Mouse (Mus musculus) heart, embryonic 13.5 days (tissue): ENCODE results near the gene Grin3b. TPM values are rescaled to one million over a fixed set of nuclear protein-coding genes. Genes with fewer than 3 reads are reported as not detected.

Source experiments
- ATAC-seq: fragments of 200-750 bp; cut with Nextera tagmentation; 2 replicates; pipeline ENCODE4 v1.8.0; 2017; ENCODE audit warnings: moderate TSS enrichment; ENCODE audit not compliant: insufficient number of reproducible peaks, low FRiP score, low TSS enrichment; ENCODE audit errors: extremely low read depth
- H3K27ac ChIP-seq: fragments of 300-500 bp; sonication (generic); replicated peaks from 2 replicates; pipeline ENCODE4 v1.5.1; 2015; ENCODE audit warnings: moderate library complexity, mild to moderate bottlenecking, inconsistent platforms
- H3K27me3 ChIP-seq: fragments of 300-500 bp; sonication (generic); replicated peaks from 2 replicates; pipeline ENCODE4 v1.6.1; 2015; ENCODE audit warnings: mild to moderate bottlenecking, inconsistent platforms
- H3K36me3 ChIP-seq: fragments of 300-500 bp; sonication (generic); 2 replicates; pipeline ENCODE4 v1.6.1; 2015; ENCODE audit warnings: mild to moderate bottlenecking, inconsistent platforms
- H3K4me1 ChIP-seq: fragments of 300-500 bp; sonication (generic); 2 replicates; pipeline ENCODE4 v1.6.1; 2015; ENCODE audit warnings: inconsistent platforms
- H3K4me2 ChIP-seq: fragments of 300-500 bp; sonication (generic); 2 replicates; pipeline ENCODE4 v1.6.1; 2015; ENCODE audit warnings: inconsistent platforms, mild to moderate bottlenecking, moderate library complexity
- H3K4me3 ChIP-seq: fragments of 300-500 bp; sonication (generic); 2 replicates; pipeline ENCODE4 v1.5.1; 2015; ENCODE audit warnings: moderate library complexity, mild to moderate bottlenecking, inconsistent platforms
- H3K9ac ChIP-seq: fragments of 300-500 bp; sonication (generic); 2 replicates; pipeline ENCODE4 v1.6.1; 2015; ENCODE audit warnings: inconsistent platforms, mild to moderate bottlenecking, moderate library complexity
- H3K9me3 ChIP-seq: fragments of 300-500 bp; sonication (generic); 2 replicates; pipeline ENCODE4 v1.6.1; 2016; ENCODE audit warnings: inconsistent platforms
- WGBS: fragments of 180-500 bp; shearing (Covaris S2); methylation state at CpG from one replicate; pipeline ENCODE4 v1.1.7; 2015; ENCODE audit warnings: mixed read lengths; 5-methylcytosine and 5-hydroxymethylcytosine counted together
- polyA plus RNA-seq: library from polyadenylated mRNA; unstranded; fragments of >200 nt; fragmentation: Nextera tagmentation; extraction: Ambion mirVana; gene quantifications from 2 replicates; pipeline ENCODE4 v1.2.1, GENCODE M21; 2015

Grin3b gene
- polyA plus RNA-seq, 1 experiment from 2014 or later = 0.09 TPM

- Histone ChIP-seq H3K27ac (no peak overlapping the region; the same call in 1 of the 2 replicates), H3K36me3 (peaks cover 38% of the 10 kb centered on the region), H3K9ac (no peak overlapping the region), H3K4me1 (peaks cover 84% of the 10 kb centered on the region), H3K4me3 (no peak overlapping the region; the same call in 1 of the 2 replicates), H3K4me2 (peak overlapping the region; percentile 61), H3K27me3 (no peaks in the 10 kb centered on the region), H3K9me3 (no peaks in the 10 kb centered on the region)
- ATAC-seq = no peak
- WGBS = 77% methylated on average over 11 of the region's 11 CpGs
Observed at GRCm38 (mm10) chr10:79937775-79938526, 32.6 kb upstream of the Grin3b start.

DNA sequence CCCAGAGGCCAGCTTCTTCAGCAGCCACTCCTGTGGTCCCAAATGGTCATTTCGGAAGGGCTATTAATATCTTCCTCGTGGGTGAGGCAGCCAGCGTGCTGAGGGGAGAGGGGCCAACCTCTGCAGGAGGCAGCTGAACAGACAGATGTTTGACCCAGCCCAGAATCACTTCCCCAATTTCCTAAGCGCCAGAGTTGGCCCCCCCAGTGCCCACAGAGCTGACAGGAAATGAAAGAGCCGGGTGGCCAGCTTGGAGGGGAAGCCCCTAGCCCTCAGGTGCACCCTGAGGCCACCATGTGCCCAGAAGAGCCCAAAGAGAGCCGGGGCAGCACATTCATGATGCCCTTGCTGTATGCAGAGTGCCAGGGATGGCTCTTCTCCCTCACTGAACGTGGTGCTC lies 29.8 kb upstream of the Grin3b start:
- H3K9me3 ChIP-seq = no peaks in the 10 kb centered on the region
- 0 out of 2 replicates have a peak overlapping the region, but pooled peaks have one; percentile 0 for H3K4me3 ChIP-seq
- H3K9ac ChIP-seq = peak overlapping the region; percentile 62
- H3K4me2 ChIP-seq = peak overlapping the region; percentile 48
- ATAC-seq = no peak
- no peaks in the 10 kb centered on the region for H3K27me3 ChIP-seq
- H3K36me3 ChIP-seq = peaks cover 24% of the 10 kb centered on the region
- H3K4me1 ChIP-seq = peaks cover 81% of the 10 kb centered on the region
- 47% methylated on average over 7 of the region's 7 CpGs for WGBS
- H3K27ac ChIP-seq = peak overlapping the region; percentile 61; the same call in 1 of the 2 replicates

DNA sequence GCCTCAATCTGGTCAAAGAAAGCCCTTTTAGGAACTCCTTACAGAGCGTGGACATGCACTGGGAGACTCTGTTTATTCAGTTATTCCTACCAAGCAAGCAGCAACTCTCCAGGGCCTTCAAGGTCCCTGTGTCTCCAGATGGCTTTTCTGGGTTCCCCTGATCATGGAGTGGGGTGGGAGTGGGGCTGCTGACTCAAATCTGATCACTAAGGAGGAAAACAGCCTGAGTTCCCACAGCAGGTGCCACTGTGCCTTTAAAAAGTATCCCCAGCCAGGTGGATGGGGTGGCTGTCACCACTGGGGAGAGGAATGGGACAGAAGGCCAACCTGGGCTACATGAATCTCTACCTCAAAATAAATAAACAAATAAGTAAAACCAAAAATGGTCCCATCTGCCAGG lies 27.5 kb upstream of the Grin3b start:
- Histone ChIP-seq H3K27ac (0 out of 2 replicates have a peak overlapping the region, but pooled peaks have one; percentile 15), H3K36me3 (peaks cover 31% of the 10 kb centered on the region), H3K4me1 (peaks cover 78% of the 10 kb centered on the region), H3K27me3 (no peaks in the 10 kb centered on the region), H3K4me3 (0 out of 2 replicates have a peak overlapping the region, but pooled peaks have one; percentile 3), H3K9ac (peak overlapping the region; percentile 48), H3K9me3 (no peaks in the 10 kb centered on the region), H3K4me2 (peak overlapping the region; percentile 50)
- no peak for ATAC-seq
- WGBS = 71% methylated on average over 1 of the region's 1 CpGs

DNA sequence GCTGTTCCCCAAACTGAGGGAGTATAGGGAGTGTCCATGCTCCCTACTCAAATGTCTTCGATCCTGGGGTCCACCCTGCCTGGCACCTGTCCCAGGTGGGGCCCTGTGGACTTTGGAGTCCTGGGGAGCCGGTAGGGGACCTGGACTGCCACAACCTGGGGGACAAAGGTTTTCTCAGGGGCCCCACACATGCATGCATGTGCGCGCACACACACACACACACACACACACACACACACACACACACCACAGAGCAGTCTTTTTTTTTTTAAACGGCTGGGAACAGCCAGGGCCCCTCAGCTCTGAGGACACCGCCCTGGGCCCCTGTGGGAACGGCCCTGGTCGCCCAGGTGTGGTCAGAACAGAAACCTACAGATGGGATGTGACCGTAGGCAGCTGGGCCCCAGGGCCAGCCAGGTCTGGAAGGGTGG lies 27.0 kb upstream of the Grin3b start:
- no peak for ATAC-seq
- 0 out of 2 replicates have a peak overlapping the region, but pooled peaks have one; percentile 3 for H3K4me3 ChIP-seq
- H3K9ac ChIP-seq = peak overlapping the region; percentile 50; the same call in 1 of the 2 replicates
- H3K27me3 ChIP-seq = no peaks in the 10 kb centered on the region
- 72% methylated on average over 8 of the region's 9 CpGs for WGBS
- no peaks in the 10 kb centered on the region for H3K9me3 ChIP-seq
- 0 out of 2 replicates have a peak overlapping the region, but pooled peaks have one; percentile 15 for H3K27ac ChIP-seq
- peaks cover 73% of the 10 kb centered on the region for H3K4me1 ChIP-seq
- peaks cover 32% of the 10 kb centered on the region for H3K36me3 ChIP-seq
- H3K4me2 ChIP-seq = peak overlapping the region; percentile 50

- peaks cover 53% of the 10 kb centered on the region for H3K4me1 ChIP-seq
- H3K27ac ChIP-seq = peak overlapping the region; percentile 81
- H3K27me3 ChIP-seq = no peaks in the 10 kb centered on the region
- H3K36me3 ChIP-seq = peaks cover 50% of the 10 kb centered on the region
- 39% methylated on average over 16 of the region's 16 CpGs for WGBS
- H3K9ac ChIP-seq = peak overlapping the region; percentile 64
- no peaks in the 10 kb centered on the region for H3K9me3 ChIP-seq
- 0 out of 2 replicates have a peak, but pooled peaks have one; percentile 1 for ATAC-seq
- peak overlapping the region; percentile 34 for H3K4me3 ChIP-seq
- peak overlapping the region; percentile 50 for H3K4me2 ChIP-seq
Observed at GRCm38 (mm10) chr10:79945507-79946234, 24.8 kb upstream of the Grin3b start.

- Histone ChIP-seq H3K4me3 (peak overlapping the region; percentile 34), H3K4me2 (peak overlapping the region; percentile 50), H3K9ac (peak overlapping the region; percentile 64), H3K4me1 (peaks cover 45% of the 10 kb centered on the region), H3K27me3 (no peaks in the 10 kb centered on the region), H3K27ac (peak overlapping the region; percentile 81), H3K36me3 (peaks cover 57% of the 10 kb centered on the region), H3K9me3 (no peaks in the 10 kb centered on the region)
- peak; percentile 66 for ATAC-seq
- 23% methylated on average over 7 of the region's 7 CpGs for WGBS
Observed at GRCm38 (mm10) chr10:79946752-79947322, 23.7 kb upstream of the Grin3b start.

DNA sequence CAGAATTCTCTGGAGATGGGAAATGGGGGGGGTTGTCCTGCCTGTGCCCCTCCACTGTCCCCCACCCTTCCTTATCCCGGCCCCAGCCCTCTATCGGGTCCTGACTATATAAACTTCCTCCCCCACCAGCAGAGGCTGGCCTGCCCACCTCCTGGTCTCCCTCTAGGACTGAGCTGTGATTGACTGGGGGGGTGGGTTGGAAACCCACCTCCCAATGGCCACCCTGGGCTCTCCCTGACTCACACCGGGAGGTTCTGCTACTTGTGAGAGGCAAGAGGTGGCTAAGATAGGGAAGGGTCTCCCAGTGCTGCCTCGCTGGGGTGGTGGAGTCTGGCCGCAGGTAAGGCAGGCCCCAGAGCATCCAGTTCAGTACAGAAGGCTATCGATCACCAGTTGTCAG lies 23.0 kb upstream of the Grin3b start:
- Histone ChIP-seq H3K27ac (peak overlapping the region; percentile 81), H3K4me2 (peak overlapping the region; percentile 50), H3K36me3 (peaks cover 56% of the 10 kb centered on the region), H3K27me3 (no peaks in the 10 kb centered on the region), H3K9me3 (no peaks in the 10 kb centered on the region), H3K4me1 (peaks cover 45% of the 10 kb centered on the region), H3K4me3 (peak overlapping the region; percentile 34), H3K9ac (peak overlapping the region; percentile 64)
- no peak for ATAC-seq
- 66% methylated on average over 6 of the region's 6 CpGs for WGBS

DNA sequence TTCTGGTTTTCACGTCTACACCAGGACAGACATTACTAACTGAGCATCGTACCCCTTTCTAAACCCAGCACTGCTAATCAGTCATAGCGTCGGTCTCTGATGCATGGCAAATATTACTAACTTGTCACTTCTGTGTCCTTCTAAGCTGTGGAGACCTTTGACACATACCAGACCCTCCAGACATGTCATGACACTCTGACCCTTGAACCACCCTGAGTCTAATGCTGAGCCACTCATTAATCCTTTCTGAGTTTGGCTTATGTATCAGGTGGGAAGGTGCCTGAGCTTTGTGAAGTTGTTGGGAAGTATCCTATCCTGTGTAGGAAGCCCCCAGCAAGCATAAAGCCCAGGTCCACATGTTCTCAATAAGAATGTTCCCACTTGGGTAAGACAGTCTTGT lies 20.6 kb upstream of the Grin3b start:
- ATAC-seq = no peak
- WGBS = 69% methylated on average over 4 of the region's 4 CpGs
- Histone ChIP-seq H3K9me3 (no peaks in the 10 kb centered on the region), H3K36me3 (peaks cover 66% of the 10 kb centered on the region), H3K4me2 (no peak overlapping the region), H3K9ac (no peak overlapping the region), H3K27ac (no peak overlapping the region), H3K4me1 (peaks cover 33% of the 10 kb centered on the region), H3K4me3 (no peak overlapping the region), H3K27me3 (no peaks in the 10 kb centered on the region)

DNA sequence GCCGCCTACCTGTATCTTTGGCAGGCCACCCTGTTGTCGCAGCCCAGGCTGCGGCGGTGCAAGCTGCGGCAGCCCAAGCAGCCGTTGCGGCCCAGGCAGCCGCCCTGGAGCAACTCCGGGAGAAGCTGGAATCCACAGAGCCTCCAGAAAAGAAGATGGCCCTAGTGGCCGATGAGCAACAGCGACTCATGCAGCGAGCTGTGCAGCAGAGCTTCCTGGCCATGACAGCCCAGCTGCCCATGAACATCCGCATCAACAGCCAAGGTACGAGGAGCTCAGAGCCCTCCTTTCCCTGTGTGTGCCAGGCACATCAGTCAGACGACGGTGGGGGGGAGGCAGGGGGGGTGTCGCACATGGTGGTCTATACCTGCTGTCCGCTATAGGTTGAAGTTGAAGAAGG lies 19.9 kb upstream of the Grin3b start:
- H3K4me3 ChIP-seq = no peak overlapping the region
- WGBS = 81% methylated on average over 18 of the region's 18 CpGs
- peaks cover 66% of the 10 kb centered on the region for H3K36me3 ChIP-seq
- H3K27ac ChIP-seq = no peak overlapping the region
- peaks cover 25% of the 10 kb centered on the region for H3K4me1 ChIP-seq
- H3K9ac ChIP-seq = no peak overlapping the region
- H3K27me3 ChIP-seq = no peaks in the 10 kb centered on the region
- H3K4me2 ChIP-seq = no peak overlapping the region
- H3K9me3 ChIP-seq = no peaks in the 10 kb centered on the region
- no peak for ATAC-seq

DNA sequence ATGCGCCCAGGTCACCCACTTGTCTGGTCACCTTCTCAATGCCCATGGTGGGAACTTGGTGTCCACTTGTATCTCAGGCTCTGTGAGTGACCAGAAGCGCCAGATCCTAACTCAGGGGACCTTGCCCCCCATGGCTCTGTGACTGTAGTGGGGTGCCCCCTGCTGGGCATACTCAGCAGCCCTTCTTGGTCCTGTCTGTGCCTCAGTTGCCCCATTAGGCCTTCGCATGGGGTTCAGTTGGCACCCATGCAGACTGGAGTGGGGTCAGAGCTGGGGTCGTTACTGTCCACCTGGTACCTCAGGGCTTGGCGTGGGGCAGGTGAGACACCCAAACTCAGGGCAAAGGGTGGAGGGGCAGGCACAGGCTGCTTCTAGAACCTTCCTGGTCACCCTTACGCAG lies 16.6 kb upstream of the Grin3b start:
- H3K27ac ChIP-seq = no peak overlapping the region
- H3K4me3 ChIP-seq = no peak overlapping the region
- H3K36me3 ChIP-seq = peaks cover 43% of the 10 kb centered on the region
- peaks cover 10% of the 10 kb centered on the region; the same call in 1 of the 2 replicates for H3K4me1 ChIP-seq
- H3K9me3 ChIP-seq = no peaks in the 10 kb centered on the region
- no peaks in the 10 kb centered on the region for H3K27me3 ChIP-seq
- ATAC-seq = no peak
- no peak overlapping the region for H3K9ac ChIP-seq
- 80% methylated on average over 6 of the region's 6 CpGs for WGBS
- H3K4me2 ChIP-seq = no peak overlapping the region; the same call in 1 of the 2 replicates

DNA sequence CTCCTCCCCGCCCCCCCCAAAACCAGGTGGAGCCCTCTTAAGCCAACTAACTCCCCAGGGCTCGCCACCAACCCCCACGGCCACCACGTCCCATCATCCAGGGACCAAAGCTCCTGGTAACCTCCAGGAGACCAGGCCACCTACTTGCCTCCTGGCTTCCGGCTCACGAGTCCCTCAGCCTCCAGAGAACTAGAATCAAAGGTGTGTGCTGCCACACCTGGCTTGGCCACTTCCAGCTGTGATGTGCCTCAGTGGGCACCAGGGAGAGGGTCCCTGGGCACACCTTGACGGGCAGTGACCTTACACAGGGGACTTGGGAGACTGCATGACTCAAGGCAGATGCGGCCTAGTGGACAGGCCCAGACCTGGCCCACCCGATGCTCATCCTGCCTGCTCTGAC lies 14.8 kb upstream of the Grin3b start:
- Histone ChIP-seq H3K27ac (no peak overlapping the region), H3K9ac (0 out of 2 replicates have a peak overlapping the region, but pooled peaks have one; percentile 44), H3K27me3 (no peaks in the 10 kb centered on the region), H3K4me1 (peaks cover 13% of the 10 kb centered on the region), H3K9me3 (no peaks in the 10 kb centered on the region), H3K4me3 (no peak overlapping the region), H3K4me2 (peak overlapping the region; percentile 27; the same call in 1 of the 2 replicates), H3K36me3 (peaks cover 26% of the 10 kb centered on the region)
- 69% methylated on average over 9 of the region's 9 CpGs for WGBS
- no peak for ATAC-seq
